Mouse (Mus musculus) ES-Bruce4 (cell line): ENCODE results near the gene Gm11172. TPM values are rescaled to one million over a fixed set of nuclear protein-coding genes. Genes with fewer than 3 reads are reported as not detected.

Experiments used
- H3K27ac ChIP-seq: 2 replicates; pipeline ENCODE4 v1.5.1; 2012; ENCODE audit warnings: low read length, inconsistent platforms; ENCODE audit not compliant: insufficient read depth
- H3K27me3 ChIP-seq: 2 replicates; pipeline ENCODE4 v1.6.1; 2012; ENCODE audit warnings: mild to moderate bottlenecking, low read length, inconsistent platforms; ENCODE audit not compliant: control insufficient read depth, poor library complexity, insufficient read depth, severe bottlenecking
- H3K36me3 ChIP-seq: 2 replicates; pipeline ENCODE4 v1.6.1; 2012; ENCODE audit warnings: inconsistent platforms, mild to moderate bottlenecking, low read length, moderate library complexity; ENCODE audit not compliant: control insufficient read depth, poor library complexity, insufficient read depth, severe bottlenecking
- H3K4me1 ChIP-seq: one replicate; pipeline ENCODE4 v1.8.1; 2011; ENCODE audit warnings: low read length; ENCODE audit not compliant: control insufficient read depth, insufficient read depth
- H3K4me3 ChIP-seq: 2 replicates; pipeline ENCODE4 v1.5.1; 2011; ENCODE audit warnings: low read depth, mild to moderate bottlenecking, low read length
- H3K9ac ChIP-seq: 2 replicates; pipeline ENCODE4 v1.6.1; 2012; ENCODE audit warnings: low read depth, mild to moderate bottlenecking, inconsistent platforms; ENCODE audit not compliant: poor library complexity, severe bottlenecking
- H3K9me3 ChIP-seq: replicated peaks from 2 replicates; pipeline ENCODE4 v1.6.1; 2012; ENCODE audit warnings: mild to moderate bottlenecking, low read length, inconsistent platforms; ENCODE audit not compliant: control insufficient read depth, poor library complexity, insufficient read depth, severe bottlenecking
- CTCF ChIP-seq: IDR thresholded peaks from one replicate; pipeline ENCODE4 v1.8.1; 2011; ENCODE audit warnings: low read depth, low read length
- EP300 ChIP-seq: IDR thresholded peaks from 2 replicates; pipeline ENCODE4 v1.6.1; 2011; ENCODE audit warnings: low read depth, low read length; ENCODE audit not compliant: insufficient read depth
- POLR2A ChIP-seq: IDR thresholded peaks from one replicate; pipeline ENCODE4 v1.8.1; 2011; ENCODE audit warnings: low read length; ENCODE audit not compliant: insufficient read depth
- polyA plus RNA-seq: library from polyadenylated mRNA; stranded (reverse); fragments of >200 nt; gene quantifications from 2 replicates; pipeline ENCODE4 v1.2.4, GENCODE M21; 2011; ENCODE audit warnings: low read depth; ENCODE audit not compliant: missing spikeins, insufficient read depth, insufficient read length

The Gm11172 gene
- polyA plus RNA-seq, 1 experiment: not detected

- H3K27ac ChIP-seq: no peak overlapping the region
- H3K9ac ChIP-seq: no peak overlapping the region
- no peaks in the 10 kb centered on the region; the same call in 1 of the 2 replicates for H3K27me3 ChIP-seq
- H3K4me3 ChIP-seq: no peak overlapping the region
- no peaks in the 10 kb centered on the region for H3K9me3 ChIP-seq
- H3K4me1 ChIP-seq: no peaks in the 10 kb centered on the region
- H3K36me3 ChIP-seq: no peaks in the 10 kb centered on the region
- no peak for TF ChIP-seq POLR2A
- no peak for TF ChIP-seq CTCF
These were observed 32.0 kb upstream of the Gm11172 start for GRCm38 (mm10) chr16:10780631-10781120.

DNA sequence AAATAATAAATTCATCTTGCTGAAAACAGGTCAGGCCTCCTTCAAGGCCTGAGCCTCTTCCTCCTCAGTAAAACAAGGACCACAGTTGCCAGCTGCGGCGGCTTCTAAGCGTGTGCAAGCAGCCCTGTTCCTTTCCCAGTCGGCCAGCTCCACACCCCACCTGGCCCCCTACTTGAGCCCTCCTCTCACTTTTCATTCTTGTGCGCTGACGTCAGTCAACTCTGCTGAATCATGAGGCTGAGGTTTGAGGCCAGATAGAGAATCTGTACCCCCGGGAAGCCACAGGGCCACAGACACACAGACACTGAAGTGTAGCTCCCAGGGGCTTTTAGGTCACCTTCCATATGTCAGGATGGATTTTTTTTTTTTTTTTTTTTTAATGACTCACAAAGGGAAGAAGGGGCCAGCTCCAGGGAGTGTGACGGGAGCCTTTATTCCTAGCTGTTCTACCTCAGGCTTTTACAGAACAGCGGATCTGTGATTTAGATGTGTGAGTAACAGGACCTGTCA is 30.8 kb upstream of the Gm11172 start:
- H3K27ac ChIP-seq: no peak overlapping the region

GRCm38 (mm10) chr16:10782377-10783151 is 30.2 kb upstream of the Gm11172 start:
- no peak for TF ChIP-seq CTCF
- TF ChIP-seq POLR2A: no peak
- no peak for TF ChIP-seq EP300
- Histone ChIP-seq H3K4me3 (no peak overlapping the region), H3K36me3 (no peaks in the 10 kb centered on the region), H3K9ac (no peak overlapping the region), H3K27ac (no peak overlapping the region), H3K27me3 (no peaks in the 10 kb centered on the region; the same call in 1 of the 2 replicates), H3K4me1 (peaks cover 1% of the 10 kb centered on the region), H3K9me3 (no peaks in the 10 kb centered on the region)

More for the DNA sequence above, 30.8 kb upstream of the Gm11172 start:
- Histone ChIP-seq H3K9ac (no peak overlapping the region), H3K36me3 (no peaks in the 10 kb centered on the region), H3K9me3 (no peaks in the 10 kb centered on the region), H3K27me3 (no peaks in the 10 kb centered on the region; the same call in 1 of the 2 replicates), H3K4me1 (no peaks in the 10 kb centered on the region), H3K4me3 (no peak overlapping the region)
- TF ChIP-seq POLR2A: no peak
- no peak for TF ChIP-seq CTCF
- no peak for TF ChIP-seq EP300

DNA sequence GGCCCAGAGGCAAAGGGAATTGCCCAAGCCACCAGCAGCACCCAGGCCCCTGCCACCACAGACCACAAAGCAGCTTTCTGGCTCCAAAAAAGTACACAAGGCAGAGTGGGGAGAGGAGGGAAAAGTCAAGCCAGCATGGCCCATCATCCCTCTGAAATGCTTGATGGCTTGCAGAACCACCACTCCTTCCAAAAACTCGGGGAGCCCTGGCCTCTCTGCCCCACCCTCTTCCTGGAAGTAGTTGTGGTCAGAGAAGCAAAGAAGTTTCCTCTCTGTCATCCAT is 29.6 kb upstream of the Gm11172 start:
- no peaks in the 10 kb centered on the region for H3K9me3 ChIP-seq
- no peak overlapping the region for H3K9ac ChIP-seq
- no peaks in the 10 kb centered on the region for H3K36me3 ChIP-seq
- H3K27ac ChIP-seq: no peak overlapping the region
- TF ChIP-seq CTCF (no peak), POLR2A (no peak), EP300 (no peak)
- no peaks in the 10 kb centered on the region; the same call in 1 of the 2 replicates for H3K27me3 ChIP-seq
- no peak overlapping the region for H3K4me3 ChIP-seq
- H3K4me1 ChIP-seq: peaks cover 1% of the 10 kb centered on the region

GRCm38 (mm10) chr16:10783451-10783850 is 29.3 kb upstream of the Gm11172 start:
- peaks cover 1% of the 10 kb centered on the region for H3K4me1 ChIP-seq
- H3K27ac ChIP-seq: no peak overlapping the region
- H3K4me3 ChIP-seq: no peak overlapping the region
- H3K9ac ChIP-seq: peak overlapping the region; percentile 84; the same call in 1 of the 2 replicates
- H3K27me3 ChIP-seq: no peaks in the 10 kb centered on the region; the same call in 1 of the 2 replicates
- H3K36me3 ChIP-seq: no peaks in the 10 kb centered on the region
- TF ChIP-seq CTCF (no peak), EP300 (no peak), POLR2A (no peak)
- H3K9me3 ChIP-seq: no peaks in the 10 kb centered on the region

DNA sequence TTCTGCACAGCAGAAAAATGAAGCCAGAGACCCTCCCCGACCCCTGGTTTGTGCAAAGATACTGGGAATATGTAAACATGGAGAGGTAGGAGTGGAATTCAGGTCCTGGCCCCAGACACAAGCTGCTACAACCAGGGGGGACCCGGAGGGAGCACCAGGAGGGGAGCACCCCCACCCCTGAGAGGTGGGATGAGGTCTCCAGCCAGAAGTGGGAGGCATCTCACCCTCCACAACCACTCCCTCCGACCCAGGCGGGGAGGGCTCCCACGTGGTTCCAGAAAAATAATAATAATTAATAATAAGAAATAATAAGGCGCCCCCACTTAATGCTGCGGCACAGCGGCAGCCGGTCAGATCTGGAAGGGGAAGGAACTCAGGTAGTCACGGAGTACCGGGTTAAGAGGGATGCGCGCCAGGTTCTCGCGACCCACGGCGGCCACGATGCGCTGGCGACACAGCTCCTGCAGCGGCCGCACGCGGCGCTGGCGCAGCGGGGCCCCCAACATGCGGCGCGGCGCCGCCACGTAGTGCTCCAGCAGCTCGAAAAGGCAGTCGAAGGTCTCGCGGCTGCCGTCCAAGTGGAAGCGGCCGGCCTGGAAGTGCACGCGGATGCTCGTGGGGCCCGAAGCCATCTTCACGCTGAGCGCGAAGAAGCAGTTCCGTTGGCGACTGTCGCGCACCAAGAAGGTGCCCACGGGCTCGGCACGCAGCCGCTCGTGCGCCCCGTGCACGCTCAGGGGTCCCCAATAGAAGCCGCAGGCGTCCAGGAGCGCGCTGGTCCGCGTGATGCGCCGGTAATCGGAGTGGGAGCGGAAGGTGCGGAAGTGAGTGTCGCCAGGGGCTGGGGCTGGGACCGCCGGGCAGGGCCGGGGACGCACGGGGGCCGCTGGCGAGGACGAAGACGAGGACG is 28.6 kb upstream of the Gm11172 start:
- TF ChIP-seq CTCF (no peak), EP300 (no peak), POLR2A (no peak)
- no peaks in the 10 kb centered on the region for H3K9me3 ChIP-seq
- peak overlapping the region; percentile 74 for H3K4me3 ChIP-seq
- H3K27me3 ChIP-seq: no peaks in the 10 kb centered on the region; the same call in 1 of the 2 replicates
- H3K9ac ChIP-seq: peak overlapping the region; percentile 84
- H3K27ac ChIP-seq: no peak overlapping the region
- peaks cover 1% of the 10 kb centered on the region for H3K4me1 ChIP-seq
- H3K36me3 ChIP-seq: no peaks in the 10 kb centered on the region
